Mouse (Mus musculus) intestine, postnatal 0 days (tissue): ENCODE measurements around the gene Itgb1bp2. TPM values are rescaled to one million over a fixed set of nuclear protein-coding genes. Genes with fewer than 3 reads are reported as not detected.
A peak's percentile ranks its signal among the peaks of the same experiment; 100 is the strongest.

Experiments used
- ATAC-seq: fragments of 200-750 bp; cut with Nextera tagmentation; 2 replicates; pipeline ENCODE4 v1.8.0; 2017; ENCODE audit warnings: mild to moderate bottlenecking, moderate TSS enrichment, moderate library complexity
- H3K27ac ChIP-seq: fragments of 300-500 bp; sonication (generic); 2 replicates; pipeline ENCODE4 v1.5.1; 2014; ENCODE audit warnings: mild to moderate bottlenecking, low read depth, low read length, moderate library complexity
- H3K27me3 ChIP-seq: fragments of 300-500 bp; sonication (generic); replicated peaks from 2 replicates; pipeline ENCODE4 v1.6.1; 2014; ENCODE audit warnings: low read length, mixed read lengths; ENCODE audit not compliant: control insufficient read depth, insufficient read depth
- H3K36me3 ChIP-seq: fragments of 300-500 bp; sonication (generic); 2 replicates; pipeline ENCODE4 v1.6.1; 2014; ENCODE audit warnings: mild to moderate bottlenecking, moderate library complexity; ENCODE audit not compliant: control insufficient read depth, insufficient read depth
- H3K4me1 ChIP-seq: fragments of 300-500 bp; sonication (generic); replicated peaks from 2 replicates; pipeline ENCODE4 v1.6.1; 2014; ENCODE audit warnings: antibody characterized with exemption, low read length, mixed read lengths; ENCODE audit not compliant: control insufficient read depth, insufficient read depth
- H3K4me2 ChIP-seq: fragments of 300-500 bp; sonication (generic); replicated peaks from 2 replicates; pipeline ENCODE4 v1.6.1; 2014; ENCODE audit warnings: low read depth, mild to moderate bottlenecking, moderate library complexity
- H3K4me3 ChIP-seq: fragments of 300-500 bp; sonication (generic); 2 replicates; pipeline ENCODE4 v1.5.1; 2014; ENCODE audit warnings: low read depth, low read length
- H3K9ac ChIP-seq: fragments of 300-500 bp; sonication (generic); 2 replicates; pipeline ENCODE4 v1.6.1; 2014; ENCODE audit warnings: mild to moderate bottlenecking, low read depth, low read length
- H3K9me3 ChIP-seq: fragments of 300-500 bp; sonication (generic); 2 replicates; pipeline ENCODE4 v1.6.1; 2016; ENCODE audit warnings: mixed run types; ENCODE audit not compliant: control insufficient read depth
- CTCF ChIP-seq: sonication (generic); IDR thresholded peaks from 2 replicates; pipeline ENCODE4 v1.5.1; 2016; ENCODE audit warnings: low read depth, mild to moderate bottlenecking, control low read depth, antibody characterized with exemption, moderate library complexity
- WGBS: fragments of 180-500 bp; shearing (Covaris S2); extraction: QIAGEN DNeasy Blood & Tissue Kit; methylation state at CpG from one replicate; pipeline ENCODE4 v1.1.7; 2014; 5-methylcytosine and 5-hydroxymethylcytosine counted together
- polyA plus RNA-seq: library from polyadenylated mRNA; unstranded; fragments of >200 nt; fragmentation: Nextera tagmentation; extraction: Ambion mirVana; gene quantifications from 2 replicates; pipeline ENCODE4 v1.2.1, GENCODE M21; 2015

The Itgb1bp2 gene
- polyA plus RNA-seq, 1 experiment from 2014 or later: 0.25 TPM

DNA sequence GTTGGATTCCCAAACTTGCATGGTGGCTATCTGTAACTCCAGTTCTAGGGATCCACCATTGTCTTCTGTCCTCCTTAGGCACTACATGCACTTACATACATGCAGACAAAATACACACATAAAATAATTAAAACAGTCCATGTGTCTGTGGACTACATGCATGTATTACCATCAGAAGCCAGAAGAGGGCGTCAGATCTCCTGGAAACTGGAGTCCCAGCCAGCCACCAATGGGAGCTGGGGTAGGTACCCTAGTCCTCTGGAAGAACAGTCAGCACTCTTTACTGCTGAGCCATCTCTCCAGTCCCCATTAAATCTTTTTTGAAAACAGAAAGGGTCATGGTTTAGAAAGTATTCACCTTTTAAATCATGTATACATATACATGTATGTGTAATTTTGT lies 21.1 kb upstream of the Itgb1bp2 start:
- no peak overlapping the region for H3K4me2 ChIP-seq
- no peaks in the 10 kb centered on the region for H3K4me1 ChIP-seq
- 4% methylated on average over 1 of the region's 1 CpGs for WGBS
- no peaks in the 10 kb centered on the region for H3K27me3 ChIP-seq
- H3K36me3 ChIP-seq: peaks cover 3% of the 10 kb centered on the region; the same call in 1 of the 2 replicates
- H3K27ac ChIP-seq: no peak overlapping the region
- peak; percentile 59 for TF ChIP-seq CTCF
- no peak overlapping the region for H3K4me3 ChIP-seq
- ATAC-seq: no peak
- no peaks in the 10 kb centered on the region for H3K9me3 ChIP-seq
- no peak overlapping the region for H3K9ac ChIP-seq

GRCm38 (mm10) chrX:101428785-101429141 lies 20.1 kb upstream of the Itgb1bp2 start:
- Histone ChIP-seq H3K4me2 (peak overlapping the region; percentile 55), H3K27ac (peak overlapping the region; percentile 89), H3K4me3 (peak overlapping the region; percentile 65), H3K9me3 (no peaks in the 10 kb centered on the region), H3K9ac (peak overlapping the region; percentile 8), H3K36me3 (peaks cover 3% of the 10 kb centered on the region; the same call in 1 of the 2 replicates), H3K4me1 (no peaks in the 10 kb centered on the region), H3K27me3 (no peaks in the 10 kb centered on the region)
- TF ChIP-seq CTCF: no peak
- ATAC-seq: no peak
- 29% methylated on average over 7 of the region's 7 CpGs for WGBS

DNA sequence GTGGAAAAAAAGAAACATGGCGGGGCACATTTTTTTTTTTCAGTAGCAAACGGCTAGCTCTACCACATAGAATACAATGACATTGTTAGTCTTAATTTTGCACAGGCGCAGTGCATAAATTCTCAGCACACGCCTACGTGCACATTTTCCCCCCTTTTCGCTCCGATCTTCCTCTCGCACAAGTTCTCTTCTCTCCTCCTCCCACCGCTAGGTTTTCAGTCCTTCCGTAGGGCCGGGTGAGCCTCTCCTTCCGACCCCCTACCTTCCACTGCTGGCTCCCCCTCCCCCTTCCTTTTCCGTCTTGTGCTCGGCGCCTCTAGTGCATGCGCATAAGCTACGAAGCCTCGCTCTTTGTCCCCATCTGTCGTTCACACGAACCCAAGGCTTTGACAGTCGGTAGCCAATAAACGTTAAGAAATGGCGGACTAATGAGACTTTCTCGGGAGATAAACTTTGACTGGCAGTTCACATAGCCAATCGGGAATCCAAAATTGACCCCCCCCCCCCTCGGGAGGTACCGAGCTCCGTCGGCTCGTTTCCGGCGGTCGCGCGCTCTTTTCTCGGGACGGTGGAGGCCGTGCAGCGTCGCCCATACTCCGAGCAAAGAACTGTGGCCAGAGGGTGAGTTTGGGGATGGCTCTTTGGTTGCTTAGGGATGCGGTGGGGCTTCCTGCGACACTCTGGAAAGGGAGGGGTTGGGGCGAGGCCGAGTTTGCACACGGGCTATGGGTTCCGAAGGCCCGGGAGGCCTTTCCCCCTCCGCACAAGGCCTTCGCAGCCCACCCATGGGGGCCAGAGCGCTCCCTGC lies 19.5 kb upstream of the Itgb1bp2 start, which contains the start of gene Nono:
Gene Nono, plus strand, starts transcription at position 177 of the 808 bp plus-strand sequence.
- Histone ChIP-seq H3K9ac (peak within 1 kb of the TSS; percentile 74), H3K4me1 (no peaks in the 10 kb centered on the region), H3K4me2 (peak within 1 kb of the TSS; percentile 58), H3K36me3 (peaks cover 3% of the 10 kb centered on the region; the same call in 1 of the 2 replicates), H3K4me3 (peak within 1 kb of the TSS; percentile 65), H3K9me3 (no peaks in the 10 kb centered on the region), H3K27me3 (no peaks in the 10 kb centered on the region), H3K27ac (peak within 1 kb of the TSS; percentile 90)
- peak; percentile 92 for ATAC-seq
- 19% methylated on average over 51 of the region's 51 CpGs for WGBS
- TF ChIP-seq CTCF: peak; percentile 52

DNA sequence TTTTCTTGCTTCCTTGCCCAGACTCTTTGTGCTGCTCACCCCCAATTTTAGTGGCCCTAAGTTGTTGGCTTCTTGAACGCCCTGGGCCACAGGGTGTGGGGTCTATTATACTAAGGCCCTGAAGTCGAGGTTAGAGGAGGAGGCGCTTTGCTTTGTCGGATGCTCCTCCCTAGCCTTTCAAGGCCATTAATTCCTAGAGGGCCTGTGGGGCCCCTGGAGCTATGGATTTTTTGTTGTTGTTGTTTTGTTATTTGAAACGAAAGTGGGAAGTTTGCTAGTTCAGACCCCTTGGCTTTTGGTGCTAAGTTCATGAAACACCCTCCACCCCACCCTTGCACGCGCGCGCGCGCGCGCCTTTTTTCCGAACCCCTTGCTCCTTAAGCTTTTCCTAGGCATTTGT lies 18.9 kb upstream of the Itgb1bp2 start:
- H3K4me1 ChIP-seq: no peaks in the 10 kb centered on the region
- H3K9ac ChIP-seq: peak overlapping the region; percentile 74
- H3K27me3 ChIP-seq: no peaks in the 10 kb centered on the region
- 15% methylated on average over 14 of the region's 14 CpGs for WGBS
- H3K4me2 ChIP-seq: peak overlapping the region; percentile 58
- H3K4me3 ChIP-seq: peak overlapping the region; percentile 65
- no peaks in the 10 kb centered on the region for H3K9me3 ChIP-seq
- peak overlapping the region; percentile 90 for H3K27ac ChIP-seq
- TF ChIP-seq CTCF: no peak
- peaks cover 3% of the 10 kb centered on the region; the same call in 1 of the 2 replicates for H3K36me3 ChIP-seq
- peak; percentile 64 for ATAC-seq

GRCm38 (mm10) chrX:101451147-101451546 lies 2.3 kb downstream of the Itgb1bp2 start:
- WGBS: 39% methylated on average over 1 of the region's 1 CpGs
- no peak for ATAC-seq
- TF ChIP-seq CTCF: no peak
- Histone ChIP-seq H3K9ac (no peak overlapping the region), H3K27me3 (no peaks in the 10 kb centered on the region), H3K4me2 (no peak overlapping the region), H3K27ac (no peak overlapping the region), H3K9me3 (no peaks in the 10 kb centered on the region), H3K4me3 (no peak overlapping the region), H3K36me3 (peaks cover 13% of the 10 kb centered on the region), H3K4me1 (no peaks in the 10 kb centered on the region)

- Histone ChIP-seq H3K36me3 (peaks cover 8% of the 10 kb centered on the region; the same call in 1 of the 2 replicates), H3K27ac (no peak overlapping the region), H3K4me3 (no peak overlapping the region), H3K9me3 (no peaks in the 10 kb centered on the region), H3K9ac (no peak overlapping the region), H3K27me3 (no peaks in the 10 kb centered on the region), H3K4me2 (no peak overlapping the region), H3K4me1 (no peaks in the 10 kb centered on the region)
- no peak for ATAC-seq
- TF ChIP-seq CTCF: no peak
- WGBS: 64% methylated on average over 3 of the region's 3 CpGs
Measured at GRCm38 (mm10) chrX:101451591-101451990, 2.7 kb downstream of the Itgb1bp2 start.
